Mouse (Mus musculus) liver, postnatal 0 days (tissue): ENCODE data around the gene Snx27.

ENCODE experiments used
- CTCF ChIP-seq: sonication (generic); IDR thresholded peaks from 2 replicates; pipeline ENCODE4 v1.5.1; 2016; ENCODE audit warnings: antibody characterized with exemption, low read depth
- EP300 ChIP-seq: IDR thresholded peaks from 2 replicates; pipeline ENCODE4 v1.6.1; 2016; ENCODE audit warnings: antibody characterized with exemption, low read depth, mild to moderate bottlenecking

DNA sequence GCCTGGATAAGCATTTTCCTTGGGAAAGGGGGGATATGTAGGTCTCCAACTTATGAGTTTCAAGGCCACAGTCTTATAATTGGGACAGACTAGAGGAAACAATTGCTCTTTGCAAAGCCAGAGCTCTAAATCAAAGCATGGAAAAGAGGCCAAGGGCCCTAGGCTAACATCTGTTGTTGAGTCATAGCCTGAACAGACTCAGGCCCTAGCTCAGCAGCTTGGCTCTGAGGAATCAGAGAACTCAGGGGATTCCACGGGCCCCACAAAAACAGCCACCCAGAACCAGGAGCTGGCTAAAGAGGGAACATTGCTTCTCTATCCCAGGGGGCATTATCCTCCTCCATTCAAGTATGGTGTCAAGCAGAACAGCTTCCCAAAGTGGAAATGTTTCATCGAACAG lies 28.1 kb upstream of the Snx27 start:
- TF ChIP-seq CTCF (no peak), EP300 (no peak)
